Mouse (Mus musculus): Measurements from ENCODE around the gene Lrrc8d.

DNA sequence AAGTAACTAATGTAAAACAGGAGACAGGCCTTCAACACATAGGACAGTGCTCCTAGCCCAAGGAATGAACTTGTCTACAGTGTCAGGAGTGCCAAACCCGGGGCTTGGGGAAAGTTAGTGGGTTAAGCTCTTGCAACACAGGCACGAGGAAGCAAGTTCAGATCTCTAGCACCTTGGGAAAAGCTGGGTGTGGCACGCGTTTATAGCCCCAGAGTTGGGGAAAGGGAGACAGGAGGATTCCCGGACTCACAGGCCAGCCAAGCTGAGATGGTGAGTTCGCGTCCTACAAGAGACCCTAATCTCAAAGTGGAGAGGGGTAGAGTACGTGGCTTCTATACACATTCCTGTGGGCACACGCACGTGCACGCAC lies 3.5 kb downstream of the Lrrc8d start:
- TF ChIP-seq CTCF (IDR thresholded peaks at IDR 0.05; ENCODE audit: borderline replicate concordance, extremely low read depth, insufficient read depth, insufficient read length) (no peak), POLR2A (IDR thresholded peaks at IDR 0.05; ENCODE audit: borderline replicate concordance, extremely low read depth, insufficient read depth, insufficient read length, poor library complexity, severe bottlenecking) (no peak)
